Mouse (Mus musculus): ENCODE measurements around the gene Arhgef3. TPM values are rescaled to one million over a fixed set of nuclear protein-coding genes. Genes with fewer than 3 reads are reported as not detected.
A peak's percentile ranks its signal among the peaks of the same experiment; 100 is the strongest.

The Arhgef3 gene
- total and polyA plus RNA-seq, 3 experiments: 11.1 to 27.8 (median 23.0) TPM

DNA sequence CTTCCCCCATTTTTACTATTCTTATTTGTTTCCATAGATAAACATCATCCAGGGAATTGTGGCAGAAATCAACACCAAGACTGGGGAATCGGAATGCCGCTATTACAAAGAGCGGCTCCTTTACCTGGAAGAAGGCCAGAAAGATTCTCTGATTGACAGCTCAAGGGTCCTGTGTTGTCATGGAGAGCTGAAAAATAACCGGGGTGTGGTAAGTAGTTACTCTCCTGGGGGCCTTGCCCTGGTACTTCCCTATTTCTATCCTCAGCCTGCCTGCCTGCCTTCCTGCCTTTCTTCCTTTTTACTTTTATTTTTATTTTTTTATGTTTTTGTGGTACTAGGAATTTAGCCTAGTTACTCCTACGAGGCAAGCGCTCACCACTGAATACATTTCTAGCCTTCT, 282.8 kb downstream of the Arhgef3 start:
- DNase-seq: peak in 1 of 2 experiments; percentile 21
- TF ChIP-seq POLR2A (IDR thresholded peaks at IDR 0.05; ENCODE audit: insufficient read depth, low read depth, low read length) (no peak), EP300 (IDR thresholded peaks at IDR 0.05; ENCODE audit: insufficient read depth, low read depth, low read length) (no peak)
- intact Hi-C loops (cut with DNase I): no loop called here
- Histone ChIP-seq H3K4me3 (no peak overlapping the region), H3K4me1 (ENCODE audit: control insufficient read depth, insufficient read depth, low read length) (peaks cover 8% of the 10 kb centered on the region), H3K36me3 (ENCODE audit: control insufficient read depth, insufficient read depth, low read length) (peaks cover 14% of the 10 kb centered on the region), H3K27me3 (ENCODE audit: control insufficient read depth, insufficient read depth, low read length) (no peaks in the 10 kb centered on the region), H3K79me2 (replicated peaks; ENCODE audit: control insufficient read depth, insufficient read depth, low read length) (no peaks in the 10 kb centered on the region), H3K9ac (ENCODE audit: low read depth, low read length) (no peak overlapping the region), H3K27ac (no peak overlapping the region)
- 81% methylated on average over 6 of the region's 6 CpGs for WGBS

DNA sequence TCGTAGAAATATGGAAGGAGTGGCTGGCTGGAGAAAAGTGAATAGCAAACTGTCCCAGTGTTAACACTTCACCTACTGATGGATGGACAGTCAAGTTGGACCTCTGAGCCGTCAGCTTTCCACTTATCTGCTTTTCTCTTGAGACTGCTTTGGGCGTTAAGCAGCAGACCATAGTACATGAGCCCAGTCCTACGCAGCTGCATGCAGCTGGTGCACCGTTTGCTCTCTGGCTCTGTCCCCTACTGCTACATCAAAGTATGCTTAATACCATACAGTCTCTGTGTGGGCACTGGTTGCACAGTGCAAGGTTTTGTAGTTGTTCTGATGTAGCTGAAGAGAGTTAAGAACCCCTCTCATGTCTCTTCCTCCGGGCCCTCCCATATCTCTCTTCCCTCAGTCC, 285.8 kb downstream of the Arhgef3 start:
- H3K79me2 ChIP-seq (replicated peaks; ENCODE audit: control insufficient read depth, insufficient read depth, low read length): no peaks in the 10 kb centered on the region
- WGBS: 73% methylated on average over 6 of the region's 6 CpGs
- peaks cover 10% of the 10 kb centered on the region for H3K4me1 ChIP-seq (ENCODE audit: control insufficient read depth, insufficient read depth, low read length)
- H3K27ac ChIP-seq: no peak overlapping the region
- H3K27me3 ChIP-seq (ENCODE audit: control insufficient read depth, insufficient read depth, low read length): no peaks in the 10 kb centered on the region
- TF ChIP-seq POLR2A (IDR thresholded peaks at IDR 0.05; ENCODE audit: insufficient read depth, low read depth, low read length): no peak
- TF ChIP-seq EP300 (IDR thresholded peaks at IDR 0.05; ENCODE audit: insufficient read depth, low read depth, low read length): no peak
- no peak for TF ChIP-seq CTCF (IDR thresholded peaks at IDR 0.05)
- DNase-seq: peak in 1 of 2 experiments; percentile 37
- peaks cover 15% of the 10 kb centered on the region for H3K36me3 ChIP-seq (ENCODE audit: control insufficient read depth, insufficient read depth, low read length)
- intact Hi-C loops (cut with DNase I): no loop called here
- H3K9ac ChIP-seq (ENCODE audit: low read depth, low read length): no peak overlapping the region
- H3K4me3 ChIP-seq: no peak overlapping the region

DNA sequence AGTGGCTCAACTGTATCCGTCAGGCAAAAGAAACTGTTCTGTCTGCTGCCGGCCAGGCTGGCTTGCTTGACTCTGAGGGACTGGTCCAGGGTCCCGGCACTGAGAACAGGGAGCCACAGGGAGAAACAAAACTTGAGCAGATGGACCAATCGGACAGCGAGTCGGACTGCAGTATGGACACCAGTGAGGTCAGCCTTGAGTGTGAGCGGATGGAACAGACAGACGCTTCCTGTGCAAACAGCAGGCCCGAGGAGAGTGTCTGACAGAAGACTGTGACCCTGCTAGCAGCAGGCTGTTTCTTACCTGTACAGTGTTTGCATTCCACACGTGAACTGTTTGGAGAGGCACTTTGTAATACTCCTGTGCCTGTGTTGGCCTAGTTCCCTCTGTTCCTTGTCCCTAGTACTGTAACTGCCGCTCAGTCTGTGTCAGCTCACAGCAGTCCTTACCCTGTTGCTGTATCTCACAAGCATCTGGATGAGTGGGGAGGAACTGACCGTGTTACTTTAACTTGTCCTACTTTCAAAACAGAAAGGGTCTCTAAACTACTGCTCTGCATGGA, 287.1 kb downstream of the Arhgef3 start:
- Histone ChIP-seq H3K4me3 (no peak overlapping the region), H3K36me3 (ENCODE audit: control insufficient read depth, insufficient read depth, low read length) (peaks cover 15% of the 10 kb centered on the region), H3K4me1 (ENCODE audit: control insufficient read depth, insufficient read depth, low read length) (peaks cover 10% of the 10 kb centered on the region), H3K27ac (peak overlapping the region; percentile 29), H3K79me2 (replicated peaks; ENCODE audit: control insufficient read depth, insufficient read depth, low read length) (no peaks in the 10 kb centered on the region), H3K27me3 (ENCODE audit: control insufficient read depth, insufficient read depth, low read length) (no peaks in the 10 kb centered on the region), H3K9ac (ENCODE audit: low read depth, low read length) (no peak overlapping the region)
- no peak for TF ChIP-seq POLR2A (IDR thresholded peaks at IDR 0.05; ENCODE audit: insufficient read depth, low read depth, low read length)
- TF ChIP-seq EP300 (IDR thresholded peaks at IDR 0.05; ENCODE audit: insufficient read depth, low read depth, low read length): no peak
- TF ChIP-seq CTCF (IDR thresholded peaks at IDR 0.05): no peak
- intact Hi-C loops (cut with DNase I): loop anchor here (2.0 kb wide), 1 partner anchor 59 kb away; no protein-coding TSS in a partner anchor
- WGBS: 70% methylated on average over 12 of the region's 12 CpGs
- DNase-seq: no peak

DNA sequence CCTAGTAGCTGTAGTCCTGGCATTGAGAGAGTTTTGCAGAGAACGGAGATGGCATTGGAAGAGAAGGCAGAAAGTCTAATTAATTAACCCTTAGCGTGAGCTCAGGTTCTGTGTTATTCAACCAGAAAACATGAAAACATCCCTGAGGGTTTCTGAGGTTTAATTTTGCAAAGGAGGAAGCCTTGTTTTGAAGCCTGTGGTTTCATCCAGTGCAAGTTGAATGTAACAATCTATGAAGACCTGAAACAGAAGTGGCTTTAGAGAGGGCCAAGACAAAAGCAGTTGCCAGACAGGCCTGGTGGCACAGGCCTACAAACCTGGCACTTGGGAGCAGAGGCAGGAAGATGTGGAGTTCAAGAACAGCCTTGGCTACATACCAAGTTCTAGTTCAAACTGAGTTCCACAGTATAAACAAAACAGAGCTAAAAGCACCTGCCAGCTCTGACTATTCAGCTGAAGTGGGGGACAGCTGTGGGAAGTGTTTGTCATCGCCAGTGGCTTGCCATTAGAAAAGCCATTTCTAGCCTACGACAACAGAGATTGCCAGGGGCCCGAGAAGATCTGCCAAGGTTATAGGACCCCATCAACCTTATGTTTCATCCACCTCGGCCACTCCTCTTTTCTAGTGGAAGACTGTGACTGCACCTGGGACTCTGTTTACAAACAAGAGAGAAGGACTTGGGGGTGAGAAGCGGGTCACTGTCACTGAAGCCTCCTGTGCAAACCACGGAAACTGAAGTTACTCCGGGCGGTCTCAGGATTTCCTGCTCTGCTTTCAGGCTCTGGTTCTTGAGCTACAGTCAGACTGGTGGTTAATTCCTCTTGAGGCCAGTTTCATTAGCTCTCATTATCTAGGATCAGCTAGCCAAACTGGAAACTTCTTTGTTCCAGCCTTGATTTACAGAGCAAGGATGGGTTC, 287.9 kb downstream of the Arhgef3 start:
- intact Hi-C loops (cut with DNase I): loop anchor here (2.0 kb wide), 1 partner anchor 60 kb away; no protein-coding TSS in a partner anchor
- Histone ChIP-seq H3K4me3 (no peak overlapping the region), H3K4me1 (ENCODE audit: control insufficient read depth, insufficient read depth, low read length) (peaks cover 10% of the 10 kb centered on the region), H3K36me3 (ENCODE audit: control insufficient read depth, insufficient read depth, low read length) (peaks cover 13% of the 10 kb centered on the region), H3K79me2 (replicated peaks; ENCODE audit: control insufficient read depth, insufficient read depth, low read length) (no peaks in the 10 kb centered on the region), H3K27ac (peak overlapping the region; percentile 29), H3K27me3 (ENCODE audit: control insufficient read depth, insufficient read depth, low read length) (no peaks in the 10 kb centered on the region), H3K9ac (ENCODE audit: low read depth, low read length) (no peak overlapping the region)
- WGBS: 44% methylated on average over 10 of the region's 10 CpGs
- TF ChIP-seq EP300 (IDR thresholded peaks at IDR 0.05; ENCODE audit: insufficient read depth, low read depth, low read length) (no peak), POLR2A (IDR thresholded peaks at IDR 0.05; ENCODE audit: insufficient read depth, low read depth, low read length) (no peak), CTCF (IDR thresholded peaks at IDR 0.05) (no peak)
- peak in 1 of 2 experiments; percentile 38 for DNase-seq

DNA sequence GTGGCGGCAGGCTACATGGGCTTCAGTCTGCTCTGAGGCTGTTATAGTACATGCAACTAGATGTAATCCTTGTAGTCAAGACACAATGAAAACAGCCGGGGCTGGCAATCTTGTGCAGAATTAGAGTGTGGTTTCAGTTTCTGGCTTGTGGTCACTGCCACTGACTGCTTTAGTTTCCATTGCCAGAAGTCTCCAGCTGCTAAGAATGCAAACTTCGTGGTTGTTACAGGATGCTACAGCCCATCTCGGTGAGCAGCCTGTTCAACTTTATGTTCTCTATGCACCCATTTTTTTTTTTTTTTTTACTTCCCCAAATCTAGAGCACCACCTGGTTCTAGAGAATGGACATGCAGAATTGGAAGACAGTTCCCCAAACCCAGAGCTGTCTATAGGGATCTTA, 290.8 kb downstream of the Arhgef3 start:
- peak overlapping the region; percentile 9; the same call in 1 of the 2 replicates for H3K27ac ChIP-seq
- H3K79me2 ChIP-seq (replicated peaks; ENCODE audit: control insufficient read depth, insufficient read depth, low read length): no peaks in the 10 kb centered on the region
- no peak overlapping the region for H3K9ac ChIP-seq (ENCODE audit: low read depth, low read length)
- no peak overlapping the region for H3K4me3 ChIP-seq
- peaks cover 12% of the 10 kb centered on the region for H3K4me1 ChIP-seq (ENCODE audit: control insufficient read depth, insufficient read depth, low read length)
- H3K36me3 ChIP-seq (ENCODE audit: control insufficient read depth, insufficient read depth, low read length): peaks cover 11% of the 10 kb centered on the region; the same call in 1 of the 2 replicates
- intact Hi-C loops (cut with DNase I): no loop called here
- H3K27me3 ChIP-seq (ENCODE audit: control insufficient read depth, insufficient read depth, low read length): no peaks in the 10 kb centered on the region
- TF ChIP-seq CTCF (IDR thresholded peaks at IDR 0.05) (no peak), EP300 (IDR thresholded peaks at IDR 0.05; ENCODE audit: insufficient read depth, low read depth, low read length) (0 out of 2 replicates have a peak, but pooled peaks have one; percentile 6)
- DNase-seq: peak in 1 of 2 experiments; percentile 52
- 68% methylated on average over 4 of the region's 4 CpGs for WGBS

DNA sequence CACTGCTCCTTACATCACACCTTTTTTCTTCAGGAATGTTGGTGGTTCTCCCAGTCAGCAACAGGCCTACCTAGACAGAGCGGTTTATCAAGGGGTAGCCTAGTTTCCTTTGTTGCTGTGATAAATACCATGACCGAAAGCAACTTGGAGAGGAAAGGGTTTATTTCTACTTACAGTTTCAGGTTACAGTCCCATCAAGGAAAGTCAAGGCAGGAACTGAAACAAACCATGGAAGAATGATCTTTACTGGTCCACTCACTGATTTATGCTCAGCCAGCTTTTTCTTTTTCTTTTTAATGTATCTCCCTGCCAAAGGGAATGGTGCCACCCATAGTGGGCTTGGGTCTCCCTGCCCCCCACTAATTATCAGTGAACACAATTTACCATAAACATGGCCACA, 291.2 kb downstream of the Arhgef3 start:
- 99% methylated on average over 2 of the region's 2 CpGs for WGBS
- Histone ChIP-seq H3K27ac (no peak overlapping the region), H3K27me3 (ENCODE audit: control insufficient read depth, insufficient read depth, low read length) (no peaks in the 10 kb centered on the region), H3K4me1 (ENCODE audit: control insufficient read depth, insufficient read depth, low read length) (peaks cover 12% of the 10 kb centered on the region), H3K4me3 (no peak overlapping the region), H3K9ac (ENCODE audit: low read depth, low read length) (no peak overlapping the region), H3K36me3 (ENCODE audit: control insufficient read depth, insufficient read depth, low read length) (peaks cover 11% of the 10 kb centered on the region; the same call in 1 of the 2 replicates), H3K79me2 (replicated peaks; ENCODE audit: control insufficient read depth, insufficient read depth, low read length) (no peaks in the 10 kb centered on the region)
- no peak for TF ChIP-seq EP300 (IDR thresholded peaks at IDR 0.05; ENCODE audit: insufficient read depth, low read depth, low read length)
- TF ChIP-seq POLR2A (IDR thresholded peaks at IDR 0.05; ENCODE audit: insufficient read depth, low read depth, low read length): no peak
- no peak for TF ChIP-seq CTCF (IDR thresholded peaks at IDR 0.05)
- intact Hi-C loops (cut with DNase I): no loop called here
- DNase-seq: no peak

Measured in heart, adult 2 months (tissue).